Mouse (Mus musculus) CH12.LX (cell line): ENCODE measurements around the gene Fastkd5. TPM values are rescaled to one million over a fixed set of nuclear protein-coding genes. Genes with fewer than 3 reads are reported as not detected.

ENCODE experiments used
- DNase-seq: peaks from one replicate; pipeline ENCODE4 v3.0.0-alpha.2; 2013; ENCODE audit errors: extremely low read depth
- H3K27ac ChIP-seq: 2 replicates; pipeline ENCODE4 v1.5.1; 2012; ENCODE audit warnings: low read depth, mild to moderate bottlenecking, control low read depth, moderate library complexity; ENCODE audit not compliant: insufficient read depth
- H3K27me3 ChIP-seq: replicated peaks from 2 replicates; pipeline ENCODE3; 2012; ENCODE audit warnings: inconsistent platforms
- H3K36me3 ChIP-seq, 2 experiments: replicated peaks in 1 of 2; 2 replicates each; pipeline versions ENCODE3 to v1.6.1; 2012; ENCODE audit warnings: inconsistent platforms in 1 of 2, low read length in 1 of 2, mild to moderate bottlenecking in 1 of 2, mixed read lengths in 1 of 2, moderate library complexity in 1 of 2; ENCODE audit not compliant: control insufficient read depth in 1 of 2, insufficient read depth in 1 of 2
- H3K4me1 ChIP-seq, 2 experiments: 2 replicates each; pipeline ENCODE4 v1.6.1; 2012; ENCODE audit warnings: inconsistent platforms in 1 of 2, moderate library complexity in 1 of 2; ENCODE audit not compliant: insufficient read depth in 2 of 2, control insufficient read depth in 1 of 2
- H3K4me2 ChIP-seq: 2 replicates; pipeline ENCODE4 v1.6.1; 2012; ENCODE audit warnings: low read depth, mild to moderate bottlenecking, control low read depth; ENCODE audit not compliant: poor library complexity, insufficient read depth, severe bottlenecking
- H3K4me3 ChIP-seq, 3 experiments: fragments of 150-350 bp in 1 of 3; sonication (generic) in 1 of 3; replicated peaks in 1 of 3; 2 replicates each; pipeline versions ENCODE3 to v1.5.1; 2011 to 2012; ENCODE audit warnings: low read depth in 2 of 3, low read length in 2 of 3, mild to moderate bottlenecking in 2 of 3, moderate library complexity in 2 of 3, control low read depth in 1 of 3, improper control_type of control experiment in 1 of 3, inconsistent platforms in 1 of 3, mixed read lengths in 1 of 3; ENCODE audit not compliant: poor library complexity in 1 of 3
- H3K79me2 ChIP-seq: replicated peaks from 2 replicates; pipeline ENCODE4 v1.6.1; 2012; ENCODE audit warnings: mild to moderate bottlenecking, moderate library complexity; ENCODE audit not compliant: control insufficient read depth, poor library complexity, insufficient read depth, severe bottlenecking; ENCODE audit errors: extremely low read depth
- H3K9ac ChIP-seq: 2 replicates; pipeline ENCODE4 v1.6.1; 2012; ENCODE audit warnings: low read depth, mild to moderate bottlenecking, control low read depth, moderate library complexity; ENCODE audit not compliant: insufficient read depth
- H3K9me3 ChIP-seq: replicated peaks from 2 replicates; pipeline ENCODE3; 2012; ENCODE audit warnings: low read length, inconsistent platforms, mixed read lengths
- EP300 ChIP-seq: IDR thresholded peaks from 2 replicates; pipeline ENCODE4 v1.6.1; 2011; ENCODE audit warnings: low read length, improper control_type of control experiment
- MEF2A ChIP-seq: IDR thresholded peaks from 2 replicates; pipeline ENCODE4 v1.6.1; 2014; ENCODE audit warnings: low read depth, mild to moderate bottlenecking, inconsistent platforms, low read length, improper control_type of control experiment, borderline replicate concordance
- NELFE ChIP-seq: IDR thresholded peaks from 2 replicates; pipeline ENCODE4 v1.6.1; 2011; ENCODE audit warnings: low read depth, low read length, improper control_type of control experiment
- SMC3 ChIP-seq: IDR thresholded peaks from 2 replicates; pipeline ENCODE4 v1.6.1; 2011; ENCODE audit warnings: low read depth, low read length, improper control_type of control experiment
- USF1 ChIP-seq: IDR thresholded peaks from 2 replicates; pipeline ENCODE4 v1.6.1; 2014; ENCODE audit warnings: low read depth, mild to moderate bottlenecking, inconsistent platforms, low read length, improper control_type of control experiment
- ZKSCAN1 ChIP-seq: IDR thresholded peaks from 2 replicates; pipeline ENCODE4 v1.6.1; 2012; ENCODE audit warnings: low read depth, inconsistent platforms, low read length, improper control_type of control experiment, borderline replicate concordance
- dilution Hi-C: fragments of 300-500 bp; cut with MboI; formaldehyde crosslinking; loops from 2 replicates; pipeline ENCODE4 v1.14.3; 2020; ENCODE audit warnings: low sequenced_read_pairs; ENCODE audit not compliant: extremely low pct_unique_long_range_greater_than_20kb, extremely low pct_ligation_motif_present
- in situ Hi-C: fragments of 300-500 bp; cut with MboI; formaldehyde crosslinking; loops from 3 replicates; pipeline ENCODE4 v1.14.3; 2019; ENCODE audit warnings: low sequenced_read_pairs, low pct_ligation_motif_present, low pct_unique_long_range_greater_than_20kb, mixed read lengths
- polyA plus RNA-seq: library from polyadenylated mRNA; unstranded; fragments of >175 nt; gene quantifications from 2 replicates; pipeline ENCODE4 v1.2.1, GENCODE M21; 2012; ENCODE audit warnings: low read depth; ENCODE audit not compliant: insufficient read length
- total RNA-seq, 2 experiments: library from RNA; depleted of rRNA; stranded (reverse); fragments of 300-350 nt in 1 of 2; fragments of >200 nt in 1 of 2; gene quantifications; 2 replicates each; pipeline ENCODE4 v1.2.3; 2012 to 2014

The Fastkd5 gene
- total and polyA plus RNA-seq, 3 experiments = 6.0 to 14.8 (median 9.1) TPM

- Histone ChIP-seq H3K27me3 (no peaks in the 10 kb centered on the region), H3K9me3 (no peaks in the 10 kb centered on the region), H3K27ac (no peak overlapping the region), H3K9ac (peak overlapping the region; percentile 79; the same call in 1 of the 2 replicates), H3K4me1 (peaks cover 5 to 21% of the 10 kb centered on the region in 2 experiments; a peak in 3 of 4 replicates), H3K79me2 (peaks cover 12% of the 10 kb centered on the region), H3K36me3 (peaks cover 14 to 33% of the 10 kb centered on the region in 2 experiments), H3K4me3 (peak overlapping the region in 1 of 3 experiments; percentile 100), H3K4me2 (peak overlapping the region; percentile 74; the same call in 1 of the 2 replicates)
- DNase-seq = no peak
- in situ Hi-C loops (loop anchor here (25.0 kb wide), 1 partner anchor 278 kb away; the partner anchor contains the start of genes Ebf4 and Idh3b), dilution Hi-C loops (no loop called here)
- TF ChIP-seq MEF2A = no peak
- TF ChIP-seq NELFE = no peak
- no peak for TF ChIP-seq EP300
- TF ChIP-seq USF1 = no peak
- TF ChIP-seq ZKSCAN1 = no peak
Observed at GRCm38 (mm10) chr2:130564983-130565382, 64.8 kb downstream of the Fastkd5 start.

GRCm38 (mm10) chr2:130564063-130564462 is 65.8 kb downstream of the Fastkd5 start:
- Histone ChIP-seq H3K4me2 (peak overlapping the region; percentile 74), H3K79me2 (peaks cover 12% of the 10 kb centered on the region), H3K36me3 (peaks cover 14 to 40% of the 10 kb centered on the region in 2 experiments), H3K9me3 (no peaks in the 10 kb centered on the region), H3K9ac (peak overlapping the region; percentile 79), H3K27ac (0 out of 2 replicates have a peak overlapping the region, but pooled peaks have one; percentile 13), H3K27me3 (no peaks in the 10 kb centered on the region), H3K4me1 (peaks cover 5 to 21% of the 10 kb centered on the region in 2 experiments; a peak in 3 of 4 replicates), H3K4me3 (peak overlapping the region; percentile 86 to 100 (median 91))
- in situ Hi-C loops = loop anchor here (25.0 kb wide), 1 partner anchor 277 kb away; the partner anchor contains the start of genes Ebf4 and Idh3b
- DNase-seq = no peak
- dilution Hi-C loops = no loop called here
- no peak for TF ChIP-seq SMC3

Other genes starting within 250 kb of the Fastkd5 start
- gene Cpxm1, start 232.5 kb downstream of the Fastkd5 start, total RNA-seq (2012; rRNA removed) = 0.08 and 0.13 TPM in 2 replicates
- 0.20 and 0.35 TPM in 2 replicates for gene Cpxm1, start 232.5 kb downstream of the Fastkd5 start, total RNA-seq (2014; rRNA removed)
- 0.27 and 0.31 TPM in 2 replicates for gene Cpxm1, start 232.5 kb downstream of the Fastkd5 start, polyA plus RNA-seq
- gene Gm28372, start 224.8 kb downstream of the Fastkd5 start, total RNA-seq (2012; rRNA removed) = not detected in 2 replicates
- not detected in 2 replicates for gene Gm28372, start 224.8 kb downstream of the Fastkd5 start, total RNA-seq (2014; rRNA removed)
- 0.23 TPM in 1 of 2 replicates, not detected in the other for gene Gm28372, start 224.8 kb downstream of the Fastkd5 start, polyA plus RNA-seq
- not detected in 2 replicates for gene 1700020A23Rik, start 224.8 kb downstream of the Fastkd5 start, total RNA-seq (2012; rRNA removed)
- not detected in 2 replicates for gene 1700020A23Rik, start 224.8 kb downstream of the Fastkd5 start, total RNA-seq (2014; rRNA removed)
- not detected in 2 replicates for gene 1700020A23Rik, start 224.8 kb downstream of the Fastkd5 start, polyA plus RNA-seq
- gene Tmem239, start 223.5 kb downstream of the Fastkd5 start, total RNA-seq (2012; rRNA removed) = not detected in 2 replicates
- gene Tmem239, start 223.5 kb downstream of the Fastkd5 start, total RNA-seq (2014; rRNA removed) = not detected in 2 replicates
- gene Tmem239, start 223.5 kb downstream of the Fastkd5 start, polyA plus RNA-seq = not detected in 2 replicates
- 105 and 119 TPM in 2 replicates for gene Vps16, start 205.7 kb downstream of the Fastkd5 start, total RNA-seq (2012; rRNA removed)
- 76.7 and 98.4 TPM in 2 replicates for gene Vps16, start 205.7 kb downstream of the Fastkd5 start, total RNA-seq (2014; rRNA removed)
- gene Vps16, start 205.7 kb downstream of the Fastkd5 start, polyA plus RNA-seq = 113 and 141 TPM in 2 replicates
- 13.3 and 15.3 TPM in 2 replicates for gene Pced1a, start 205.3 kb downstream of the Fastkd5 start, total RNA-seq (2012; rRNA removed)
- 9.6 and 11.6 TPM in 2 replicates for gene Pced1a, start 205.3 kb downstream of the Fastkd5 start, total RNA-seq (2014; rRNA removed)
- 15.6 and 17.1 TPM in 2 replicates for gene Pced1a, start 205.3 kb downstream of the Fastkd5 start, polyA plus RNA-seq
- gene Ptpra, start 179.7 kb downstream of the Fastkd5 start, total RNA-seq (2012; rRNA removed) = 36.0 and 38.5 TPM in 2 replicates
- 38.5 and 40.4 TPM in 2 replicates for gene Ptpra, start 179.7 kb downstream of the Fastkd5 start, total RNA-seq (2014; rRNA removed)
- 67.5 and 73.3 TPM in 2 replicates for gene Ptpra, start 179.7 kb downstream of the Fastkd5 start, polyA plus RNA-seq
- 68.7 and 83.2 TPM in 2 replicates for gene Mrps26, start 66.3 kb downstream of the Fastkd5 start, total RNA-seq (2012; rRNA removed)
- gene Mrps26, start 66.3 kb downstream of the Fastkd5 start, total RNA-seq (2014; rRNA removed) = 71.4 and 74.7 TPM in 2 replicates
- 101 and 137 TPM in 2 replicates for gene Mrps26, start 66.3 kb downstream of the Fastkd5 start, polyA plus RNA-seq
- not detected in 2 replicates for gene Oxt, start 53.9 kb downstream of the Fastkd5 start, total RNA-seq (2012; rRNA removed)
- gene Oxt, start 53.9 kb downstream of the Fastkd5 start, total RNA-seq (2014; rRNA removed) = not detected in 2 replicates
- not detected in 2 replicates for gene Oxt, start 53.9 kb downstream of the Fastkd5 start, polyA plus RNA-seq
- not detected in 2 replicates for gene Avp, start 47.5 kb downstream of the Fastkd5 start, total RNA-seq (2012; rRNA removed)
- gene Avp, start 47.5 kb downstream of the Fastkd5 start, total RNA-seq (2014; rRNA removed) = not detected in 2 replicates
- not detected in 2 replicates for gene Avp, start 47.5 kb downstream of the Fastkd5 start, polyA plus RNA-seq
- gene Ubox5, start within 50 bp of the Fastkd5 start, total RNA-seq (2012; rRNA removed) = 6.0 and 7.0 TPM in 2 replicates
- 4.6 and 5.5 TPM in 2 replicates for gene Ubox5, start within 50 bp of the Fastkd5 start, total RNA-seq (2014; rRNA removed)
- gene Ubox5, start within 50 bp of the Fastkd5 start, polyA plus RNA-seq = 10.2 and 10.6 TPM in 2 replicates
- gene Lzts3, start 12.8 kb upstream of the Fastkd5 start, total RNA-seq (2012; rRNA removed) = 3.7 and 3.9 TPM in 2 replicates
- 1.2 and 1.5 TPM in 2 replicates for gene Lzts3, start 12.8 kb upstream of the Fastkd5 start, total RNA-seq (2014; rRNA removed)
- gene Lzts3, start 12.8 kb upstream of the Fastkd5 start, polyA plus RNA-seq = 3.6 and 4.2 TPM in 2 replicates
- 72.7 and 77.9 TPM in 2 replicates for gene Ddrgk1, start 34.6 kb upstream of the Fastkd5 start, total RNA-seq (2012; rRNA removed)
- gene Ddrgk1, start 34.6 kb upstream of the Fastkd5 start, total RNA-seq (2014; rRNA removed) = 50.4 and 51.7 TPM in 2 replicates
- 93.1 and 114 TPM in 2 replicates for gene Ddrgk1, start 34.6 kb upstream of the Fastkd5 start, polyA plus RNA-seq
- 59.1 and 89.6 TPM in 2 replicates for gene Itpa, start 37.6 kb upstream of the Fastkd5 start, total RNA-seq (2012; rRNA removed)
- gene Itpa, start 37.6 kb upstream of the Fastkd5 start, total RNA-seq (2014; rRNA removed) = 121 and 123 TPM in 2 replicates
- 53.3 and 70.8 TPM in 2 replicates for gene Itpa, start 37.6 kb upstream of the Fastkd5 start, polyA plus RNA-seq
- 0.21 and 0.42 TPM in 2 replicates for gene Slc4a11, start 67.5 kb upstream of the Fastkd5 start, total RNA-seq (2012; rRNA removed)
- gene Slc4a11, start 67.5 kb upstream of the Fastkd5 start, total RNA-seq (2014; rRNA removed) = 0.27 TPM in 1 of 2 replicates, not detected in the other
- 0.19 and 0.30 TPM in 2 replicates for gene Slc4a11, start 67.5 kb upstream of the Fastkd5 start, polyA plus RNA-seq